Mouse (Mus musculus) spleen, postnatal 10 days (tissue): ENCODE measurements around the gene Adamts9.

Experiments used
- DNase-seq, 2 experiments: peaks; one replicate each; pipeline ENCODE4 v3.0.0; 2021 to 2022; ENCODE audit warnings: low spot score in 2 of 2

Adamts9 gene

GRCm38 (mm10) chr6:92924536-92924935 lies 18.8 kb downstream of the Adamts9 start:
- DNase-seq, result no peak

- no peak for DNase-seq
Observed at GRCm38 (mm10) chr6:92921843-92922242, 21.4 kb downstream of the Adamts9 start.

DNA sequence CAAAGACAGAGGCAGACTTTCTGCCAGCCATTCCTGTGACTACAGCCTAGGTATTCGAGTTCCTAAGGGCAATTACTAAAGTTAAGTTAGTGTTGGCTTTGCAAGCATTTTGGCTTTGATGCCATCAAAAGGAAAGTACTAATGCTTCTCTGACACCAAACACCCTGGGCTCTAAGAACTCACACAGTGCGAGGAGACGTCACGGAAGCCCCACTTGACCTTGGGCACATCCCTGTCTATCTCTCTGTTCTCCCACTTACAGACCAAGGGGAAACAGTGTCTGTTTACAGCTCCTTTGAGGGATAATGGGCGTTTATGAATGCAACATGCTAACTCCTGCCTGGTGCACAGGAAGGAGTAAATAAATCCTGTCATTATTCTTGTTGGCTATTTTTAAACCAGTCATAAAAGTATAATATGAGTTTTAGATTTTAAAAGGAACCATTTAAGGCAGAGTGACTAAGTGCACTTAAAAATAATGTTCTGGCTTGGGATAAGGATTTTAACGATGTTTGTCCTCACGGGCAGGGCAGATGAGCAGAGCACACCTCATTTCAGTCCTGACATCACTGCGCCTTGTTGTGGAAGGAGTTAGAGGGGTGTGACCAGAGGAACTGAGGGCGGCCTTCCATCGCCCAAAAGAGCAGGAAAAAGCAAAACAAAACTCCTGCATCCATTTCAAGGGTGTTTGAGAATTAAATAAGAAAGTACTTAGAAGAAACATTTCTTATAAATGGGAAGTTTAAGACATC lies 22.2 kb downstream of the Adamts9 start:
- DNase-seq, result no peak

- no peak for DNase-seq
Observed at GRCm38 (mm10) chr6:92910611-92911010, 32.7 kb downstream of the Adamts9 start.

DNA sequence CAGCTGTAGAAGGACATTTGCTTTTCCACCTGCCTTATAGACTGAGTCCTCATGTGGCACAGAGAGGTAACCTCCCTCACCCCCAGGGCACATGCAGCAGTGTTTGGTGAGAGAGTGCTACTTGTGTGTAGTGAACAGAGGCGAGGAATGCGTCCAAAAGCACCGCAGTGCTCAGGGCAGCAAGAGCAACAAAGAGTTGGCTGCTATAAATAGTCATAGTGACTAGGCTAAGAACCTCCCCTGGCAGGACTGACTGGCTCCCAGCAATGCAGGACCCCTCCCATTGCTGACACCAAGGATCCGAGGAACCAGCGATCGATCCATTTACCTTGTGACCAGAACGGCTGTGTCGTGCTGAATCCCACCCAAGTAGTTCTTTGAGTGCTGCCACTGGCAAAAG lies 33.9 kb downstream of the Adamts9 start:
- no peak for DNase-seq

DNA sequence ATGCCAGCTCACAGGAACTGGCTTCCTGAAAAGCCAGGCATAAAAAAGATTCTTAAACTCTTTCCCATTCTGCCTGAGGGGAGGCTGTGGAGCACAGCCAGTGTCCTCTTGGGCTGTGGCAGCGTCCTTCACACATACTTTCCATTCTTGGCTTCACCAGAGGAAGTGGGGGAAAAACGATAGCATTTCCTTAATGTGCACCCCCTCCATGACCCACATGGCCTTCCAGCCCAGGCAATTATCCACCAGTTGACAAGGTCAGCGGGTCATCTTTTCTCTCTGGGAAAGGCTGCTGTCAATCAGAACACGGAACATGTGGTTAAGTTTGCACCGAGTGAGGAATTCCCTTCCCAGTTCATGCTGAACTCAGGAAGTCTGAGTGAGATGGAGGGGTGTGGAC lies 37.4 kb downstream of the Adamts9 start:
- DNase-seq, result no peak

DNA sequence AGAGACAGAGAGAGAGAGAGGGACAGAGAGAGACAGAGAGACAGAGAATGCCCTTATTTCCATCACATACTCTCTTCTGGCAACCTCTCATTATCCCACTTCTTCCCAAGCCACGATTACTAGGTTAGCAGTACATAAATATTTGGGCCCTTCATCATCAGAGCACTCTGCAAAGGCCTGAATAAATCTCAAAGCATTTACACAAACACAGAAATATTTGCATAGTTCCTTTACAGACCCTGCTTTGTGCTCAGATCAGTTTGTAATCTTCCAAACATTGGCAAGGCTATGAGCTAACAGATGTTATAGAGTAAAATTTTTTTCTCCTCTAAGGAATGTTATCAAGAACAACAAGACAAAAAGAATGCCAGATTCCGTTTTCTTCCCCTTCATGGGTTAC lies 38.8 kb downstream of the Adamts9 start:
- DNase-seq, result no peak

DNA sequence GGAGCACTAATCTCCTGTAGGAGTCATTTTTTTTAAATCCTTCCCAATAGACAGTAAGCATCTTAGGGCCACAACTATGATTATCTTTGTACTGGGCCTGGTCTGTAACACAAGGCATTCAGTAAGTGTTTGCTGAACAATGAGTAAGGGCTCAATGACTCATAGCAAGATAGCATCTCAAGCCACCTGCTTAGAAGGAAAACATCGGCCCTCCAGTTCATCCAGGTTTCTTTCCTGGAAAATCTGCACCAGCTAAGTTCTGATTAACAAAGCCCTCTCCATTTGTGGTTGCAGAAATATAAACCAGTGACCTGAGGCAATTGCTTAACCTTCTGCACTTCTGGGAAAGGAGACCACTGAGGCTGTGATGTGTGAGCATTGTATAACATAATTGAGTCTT lies 39.3 kb downstream of the Adamts9 start:
- no peak for DNase-seq

GRCm38 (mm10) chr6:92891535-92891934 lies 51.8 kb downstream of the Adamts9 start:
- DNase-seq, result no peak

DNA sequence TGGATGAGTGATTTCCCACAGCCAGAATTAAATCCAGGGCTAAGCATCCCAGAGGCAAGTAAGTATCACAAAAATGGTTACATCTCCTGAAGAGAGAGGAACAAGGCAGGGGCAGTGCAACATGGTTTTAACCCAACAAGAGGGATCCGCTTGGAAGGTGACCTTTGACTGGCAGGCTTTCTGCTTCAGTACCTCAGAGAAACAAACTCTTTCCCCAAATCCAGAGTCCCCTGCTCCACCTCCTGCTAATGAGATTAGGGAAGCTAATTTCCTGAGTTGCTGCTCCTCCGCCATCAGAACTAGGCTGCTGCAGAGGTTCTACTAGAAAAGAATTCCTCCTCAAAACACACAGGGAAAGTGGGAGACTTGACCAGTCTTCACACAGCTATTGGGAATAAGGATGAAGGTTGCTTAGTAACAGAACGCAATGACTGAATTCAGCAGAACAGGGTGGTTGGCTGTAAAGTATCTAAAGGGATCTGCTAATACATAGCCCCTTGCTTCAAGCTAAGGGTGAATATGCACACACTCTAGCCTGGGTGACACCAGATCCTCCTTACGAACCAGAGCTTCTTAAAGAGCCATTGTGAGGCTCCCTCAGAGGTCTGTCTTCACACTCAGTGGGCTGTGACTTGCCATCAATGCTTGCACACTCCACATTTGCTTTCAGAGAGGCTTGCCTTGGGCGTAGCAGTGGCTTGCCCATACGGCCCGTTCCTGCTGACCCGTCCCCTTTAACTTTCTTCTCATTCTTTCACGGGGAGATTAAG lies 60.0 kb downstream of the Adamts9 start:
- no peak for DNase-seq

DNA sequence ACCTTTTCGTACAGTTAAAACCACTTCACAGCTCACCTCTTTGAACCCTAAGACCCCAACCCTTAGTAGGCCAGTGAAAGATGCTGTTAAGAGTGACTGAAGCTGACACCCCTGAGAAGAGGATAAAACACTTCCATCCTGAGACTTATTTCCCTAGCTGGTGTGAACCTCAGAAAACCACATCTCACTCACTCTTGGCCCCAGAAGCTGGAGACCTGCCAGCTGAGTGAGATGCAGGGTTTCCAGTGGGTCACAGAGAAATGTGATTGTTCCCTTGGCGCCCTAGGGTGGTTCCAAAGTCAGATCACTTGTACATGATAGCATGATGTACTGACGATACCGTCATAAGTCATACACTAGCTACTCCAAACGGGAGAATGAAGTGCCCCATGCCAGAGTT lies 60.8 kb downstream of the Adamts9 start:
- DNase-seq, result no peak

GRCm38 (mm10) chr6:92879700-92880265 lies 63.5 kb downstream of the Adamts9 start:
- no peak for DNase-seq

DNA sequence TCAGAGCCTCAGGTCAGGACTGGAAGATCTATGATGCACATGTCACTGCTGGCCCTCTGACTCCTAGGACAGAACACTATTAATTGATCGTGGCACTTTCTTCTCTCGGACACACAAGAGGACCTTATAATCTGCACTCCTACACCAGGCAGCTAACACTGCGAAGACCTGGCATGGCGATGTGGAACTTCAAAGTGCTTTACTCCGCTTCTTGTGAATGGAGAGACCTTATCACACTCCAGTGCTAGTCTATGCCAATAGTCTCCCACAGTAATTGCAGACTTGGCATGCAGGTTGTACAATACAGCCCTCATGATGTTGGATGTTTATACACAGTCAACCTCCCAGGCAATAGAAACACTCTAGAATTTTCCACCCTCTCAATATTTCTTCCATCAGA lies 64.5 kb downstream of the Adamts9 start:
- DNase-seq, result no peak

GRCm38 (mm10) chr6:92877236-92877635 lies 66.1 kb downstream of the Adamts9 start:
- DNase-seq, result no peak

GRCm38 (mm10) chr6:92876121-92876520 lies 67.2 kb downstream of the Adamts9 start:
- no peak for DNase-seq

GRCm38 (mm10) chr6:92875340-92875739 lies 68.0 kb downstream of the Adamts9 start:
- DNase-seq, result no peak

DNA sequence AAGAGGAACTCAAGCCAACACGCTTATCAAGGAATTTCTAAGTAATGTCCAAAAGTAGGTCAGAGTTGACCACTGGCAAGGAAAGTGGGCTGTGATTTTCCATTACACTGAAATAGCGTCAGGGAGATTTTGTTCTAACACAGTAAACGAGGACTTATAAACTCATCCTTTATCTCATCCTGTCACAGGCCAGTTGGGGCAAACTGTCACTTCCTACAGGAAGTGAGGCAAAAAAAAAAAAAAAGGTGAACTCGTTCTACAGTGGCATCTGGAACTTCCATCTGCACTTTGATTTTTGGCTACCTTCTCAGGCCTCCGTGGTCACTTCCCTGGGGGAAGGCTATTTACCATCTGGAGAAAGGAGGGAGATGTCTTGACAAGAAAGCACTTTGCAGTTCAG lies 68.4 kb downstream of the Adamts9 start:
- DNase-seq, result no peak

- DNase-seq, result no peak
Observed at GRCm38 (mm10) chr6:92872766-92873165, 70.5 kb downstream of the Adamts9 start.

GRCm38 (mm10) chr6:92871813-92872212 lies 71.5 kb downstream of the Adamts9 start:
- DNase-seq, result no peak

DNA sequence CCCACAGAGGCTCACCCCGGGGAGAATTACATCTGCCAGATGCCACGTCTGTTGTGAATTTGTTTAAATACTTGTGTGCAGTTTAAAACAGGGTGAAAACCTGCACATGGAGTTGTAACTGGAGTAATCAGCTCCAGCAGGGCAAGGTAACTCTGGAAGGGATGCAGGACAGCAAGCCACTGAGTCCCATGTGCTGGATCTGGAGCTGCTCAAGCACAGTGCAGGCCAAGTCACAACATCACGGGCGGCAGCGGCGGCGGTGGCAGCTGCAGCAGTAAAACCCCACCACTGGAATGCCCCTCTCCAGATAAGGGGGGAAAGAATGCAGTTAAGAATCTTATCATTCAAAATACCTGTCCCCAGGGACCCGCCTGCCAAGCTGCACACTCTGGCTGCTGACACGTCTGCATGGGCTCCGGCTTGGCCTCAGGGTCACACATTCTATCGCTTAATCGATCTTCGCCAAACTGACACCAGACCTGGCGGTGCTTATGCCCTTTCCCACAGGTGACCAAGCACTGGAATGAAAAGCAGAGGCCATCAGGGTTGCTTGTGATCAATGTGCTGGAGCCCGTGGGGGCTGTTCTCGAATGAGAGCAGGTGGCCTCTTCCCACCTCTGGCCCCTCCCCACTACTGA lies 73.6 kb downstream of the Adamts9 start:
- no peak for DNase-seq

- DNase-seq, result no peak
Observed at GRCm38 (mm10) chr6:92869089-92869581, 74.2 kb downstream of the Adamts9 start, which contains the start of gene Gm15737. Gene Gm15737, plus strand, starts transcription at chr6:92869357.

GRCm38 (mm10) chr6:92862599-92862998 lies 80.7 kb downstream of the Adamts9 start:
- DNase-seq, result no peak
